Mouse (Mus musculus) central nervous system, embryonic 14 days (tissue): ENCODE measurements around the gene Adra2a. TPM values are rescaled to one million over a fixed set of nuclear protein-coding genes. Genes with fewer than 3 reads are reported as not detected.

Experiments used
- polyA plus RNA-seq: library from polyadenylated mRNA; depleted of rRNA; stranded (reverse); fragments of >200 nt; gene quantifications from 2 replicates; pipeline ENCODE4 v1.2.3, GENCODE M21; 2012; rRNA removed

Gene Adra2a
- polyA plus RNA-seq, result 9.7 and 11.8 TPM in 2 replicates

DNA sequence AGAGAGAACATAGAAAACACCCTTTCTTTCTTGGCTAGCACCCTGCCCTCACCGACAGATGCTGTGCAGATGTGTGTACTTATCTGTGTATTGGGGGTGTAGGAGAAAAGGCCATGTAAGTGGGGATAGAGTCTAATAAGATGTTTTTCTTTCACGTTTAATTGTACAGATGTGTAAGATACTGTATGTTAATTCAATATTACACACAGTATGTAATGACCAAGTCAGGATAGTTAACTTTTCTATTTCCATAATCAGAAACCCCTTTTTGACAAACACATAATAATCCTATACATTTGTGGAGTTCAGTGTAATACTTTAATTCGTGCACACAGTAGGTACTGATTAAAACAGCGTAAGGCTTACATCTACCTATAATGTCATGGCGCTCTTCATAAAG, at the start of gene Adra2a:
Gene Adra2a, plus strand, starts transcription at position 301 of the 400 bp plus-strand sequence.

Other genes starting within 250 kb of the Adra2a start
- gene Pdcd4, start 151.9 kb upstream of the Adra2a start, polyA plus RNA-seq, result 39.9 and 41.4 TPM in 2 replicates
- 38.7 and 39.4 TPM in 2 replicates for gene Shoc2, start 99.8 kb upstream of the Adra2a start, polyA plus RNA-seq
- gene Bbip1, start 99.5 kb upstream of the Adra2a start, polyA plus RNA-seq, result 103 and 128 TPM in 2 replicates